Mouse (Mus musculus): ENCODE results near the gene Hist2h3c2.

Gene Hist2h3c2

GRCm38 (mm10) chr3:96197129-96197749 lies 41.7 kb downstream of the Hist2h3c2 start:
- DNase-seq (ENCODE audit: low spot score in 2 of 2), result peak; percentile 75 to 79

GRCm38 (mm10) chr3:96196437-96197128 lies 42.3 kb downstream of the Hist2h3c2 start:
- peak in 1 of 2 experiments; percentile 24 for DNase-seq (ENCODE audit: low spot score in 2 of 2)

DNA sequence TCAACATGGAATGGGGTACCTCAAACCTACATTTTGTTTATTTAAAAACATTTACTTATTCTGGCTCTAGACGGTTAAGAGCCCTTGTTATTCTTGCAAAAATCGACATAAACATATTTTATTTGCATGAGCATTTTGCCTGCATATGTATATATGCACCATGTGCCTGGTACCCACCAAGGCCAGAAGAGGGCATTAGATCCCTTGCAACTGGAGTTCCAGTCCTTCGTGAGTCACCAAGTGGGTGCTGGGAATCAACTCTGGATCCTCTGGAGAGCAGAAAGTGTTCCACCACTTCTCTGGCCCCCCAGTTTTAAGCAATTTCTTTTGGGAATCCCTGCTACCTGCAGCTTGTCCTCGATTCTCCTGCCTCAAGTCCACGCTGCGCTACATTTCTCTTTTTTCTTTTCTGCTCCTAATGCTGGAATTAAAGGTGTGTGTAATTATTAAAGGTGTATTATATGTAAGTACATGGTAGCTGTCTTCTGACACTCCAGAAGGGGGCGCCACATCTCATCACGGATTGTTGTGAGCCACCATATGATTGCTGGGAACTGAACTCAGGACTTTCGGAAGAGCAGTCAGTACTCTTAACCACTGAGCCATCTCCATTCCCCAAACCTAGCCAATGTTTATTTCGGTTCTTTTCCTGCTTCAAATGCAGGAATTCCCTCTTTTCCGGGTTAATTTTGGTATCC lies 43.2 kb downstream of the Hist2h3c2 start:
- DNase-seq (ENCODE audit: low spot score in 2 of 2), result peak in 1 of 2 experiments; percentile 26

DNA sequence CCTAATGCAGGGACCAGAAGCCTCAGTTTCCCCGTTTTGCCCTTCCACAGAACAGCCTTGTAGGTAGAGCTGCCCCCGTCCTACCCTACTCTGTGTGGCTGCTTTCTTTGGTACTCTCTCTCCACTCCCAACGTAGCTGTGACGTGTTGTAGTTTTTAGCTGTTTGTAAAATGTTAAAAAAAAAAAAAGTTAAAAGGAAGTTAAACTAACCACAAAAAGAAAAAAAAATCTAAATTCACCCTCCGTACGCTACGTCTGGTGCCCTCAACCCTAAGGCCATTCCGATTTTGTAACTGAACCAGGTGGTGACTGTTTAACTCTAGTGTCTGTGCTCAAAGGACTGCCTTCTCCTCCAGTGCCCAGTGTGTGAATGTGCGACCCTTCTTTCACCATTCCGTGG lies 44.0 kb downstream of the Hist2h3c2 start:
- no peak for DNase-seq (ENCODE audit: low spot score in 2 of 2)

GRCm38 (mm10) chr3:96192977-96193376 lies 46.0 kb downstream of the Hist2h3c2 start:
- DNase-seq (ENCODE audit: low spot score in 2 of 2), result no peak
